Comparison of ENCODE assay signal across 8 mouse cellular contexts in genomic region chr6:82740269-82740668, GRCm38 (mm10). TPM values are rescaled to one million over a fixed set of nuclear protein-coding genes. Genes with fewer than 3 reads are reported as not detected.
DNase-seq lines count a peak whose midpoint lies in the region; ATAC-seq and TF ChIP-seq lines count a peak whose summit lies in the region.

No protein-coding gene starts in this region.

- H3K4me1 ChIP-seq in brown adipose tissue, adult 24 weeks (ENCODE audit: control insufficient read depth, insufficient read depth, insufficient read length, low read length) = no peaks in the 10 kb centered on the region
- H3K4me1 ChIP-seq in forebrain, embryonic 12.5 days = no peaks in the 10 kb centered on the region; the same call in 1 of the 2 replicates
- no peaks in the 10 kb centered on the region for H3K4me1 ChIP-seq in hindbrain, embryonic 14.5 days (replicated peaks; ENCODE audit: control insufficient read depth, insufficient read depth, low read length)
- H3K4me1 ChIP-seq in small intestine, adult 2 months (ENCODE audit: control insufficient read depth, insufficient read depth, insufficient read length, low read length) = peaks cover 5% of the 10 kb centered on the region; the same call in 1 of the 2 replicates

- no peaks in the 10 kb centered on the region for H3K9me3 ChIP-seq in forebrain, embryonic 12.5 days
- H3K9me3 ChIP-seq in hindbrain, embryonic 14.5 days (ENCODE audit: control insufficient read depth, low read length) = no peaks in the 10 kb centered on the region

- TF ChIP-seq POLR2A in small intestine, adult 2 months (IDR thresholded peaks at IDR 0.05; ENCODE audit: low read depth, low read length) = no peak

- peak; percentile 60; the same call in 1 of the 2 replicates for ATAC-seq in forebrain, embryonic 12.5 days (ENCODE audit: low FRiP score)
- ATAC-seq in hindbrain, embryonic 14.5 days (ENCODE audit: low FRiP score) = peak; percentile 46

- no peak overlapping the region for H3K9ac ChIP-seq in forebrain, embryonic 12.5 days
- H3K9ac ChIP-seq in hindbrain, embryonic 14.5 days = no peak overlapping the region

- H3K27me3 ChIP-seq in forebrain, embryonic 12.5 days = no peaks in the 10 kb centered on the region
- no peaks in the 10 kb centered on the region for H3K27me3 ChIP-seq in hindbrain, embryonic 14.5 days (ENCODE audit: control insufficient read depth, insufficient read depth, low read length)
- H3K27me3 ChIP-seq in small intestine, adult 2 months (ENCODE audit: control insufficient read depth, insufficient read depth, low read length) = no peaks in the 10 kb centered on the region

- 30% methylated on average over 6 of the region's 6 CpGs for WGBS in forebrain, embryonic 12.5 days
- 36% methylated on average over 6 of the region's 6 CpGs for WGBS in hindbrain, embryonic 14.5 days
- 17% methylated on average over 6 of the region's 6 CpGs for whole genome bisulfite sequencing in macrophage (ENCODE audit: missing documents)
- 4% methylated on average over 6 of the region's 6 CpGs for WGBS in small intestine, adult 2 months

- peaks cover 46% of the 10 kb centered on the region for H3K36me3 ChIP-seq in forebrain, embryonic 12.5 days (replicated peaks)
- no peaks in the 10 kb centered on the region for H3K36me3 ChIP-seq in hindbrain, embryonic 14.5 days (replicated peaks; ENCODE audit: control insufficient read depth, insufficient read depth)
- H3K36me3 ChIP-seq in macrophage (ENCODE audit: inconsistent target) = peaks cover 72% of the 10 kb centered on the region
- H3K36me3 ChIP-seq in small intestine, adult 2 months (ENCODE audit: control insufficient read depth, insufficient read depth, low read length) = peaks cover 39% of the 10 kb centered on the region

- peak overlapping the region; percentile 84 for H3K27ac ChIP-seq in gastrocnemius, adult 2 months
- H3K27ac ChIP-seq in brown adipose tissue, adult 24 weeks (replicated peaks; ENCODE audit: low read depth, low read length) = peak overlapping the region; percentile 83
- no peak overlapping the region for H3K27ac ChIP-seq in forebrain, embryonic 12.5 days
- no peak overlapping the region for H3K27ac ChIP-seq in hindbrain, embryonic 14.5 days
- H3K27ac ChIP-seq in macrophage = peak overlapping the region; percentile 31; the same call in 1 of the 2 replicates
- peak overlapping the region; percentile 14; the same call in 1 of the 2 replicates for H3K27ac ChIP-seq in small intestine, adult 2 months (ENCODE audit: insufficient read depth, low read depth, low read length)

- no peak overlapping the region for H3K4me2 ChIP-seq in forebrain, embryonic 12.5 days
- no peak overlapping the region; the same call in 1 of the 2 replicates for H3K4me2 ChIP-seq in hindbrain, embryonic 14.5 days (replicated peaks)

- intact Hi-C loops in gastrocnemius, adult 2 months (cut with DNase I) = loop anchor here (2.0 kb wide), 1 partner anchor 153 kb away; no protein-coding TSS in a partner anchor

- DNase-seq in gastrocnemius, adult 2 months = peak; percentile 43
- no peak for DNase-seq in gastrocnemius, postnatal 25 days
- DNase-seq in hindbrain, embryonic 14.5 days (ENCODE audit: low spot score) = peak; percentile 92
- peak; percentile 19 to 39 for DNase-seq in layer of hippocampus, postnatal 36 days

- peak; percentile 82 for TF ChIP-seq CTCF in gastrocnemius, adult 2 months (IDR thresholded peaks at IDR 0.05)
- no peak; the same call in 1 of the 2 replicates for TF ChIP-seq CTCF in small intestine, adult 2 months (IDR thresholded peaks at IDR 0.05; ENCODE audit: extremely low read depth, insufficient read length, insufficient replicate concordance, low read depth, low read length)

- peaks cover 9% of the 10 kb centered on the region; the same call in 1 of the 2 replicates for H3K79me2 ChIP-seq in macrophage (ENCODE audit: inconsistent target)

- peak overlapping the region; percentile 52 for H3K4me3 ChIP-seq in gastrocnemius, adult 2 months
- H3K4me3 ChIP-seq in brown adipose tissue, adult 24 weeks (ENCODE audit: insufficient read depth, low read depth, low read length) = no peak overlapping the region
- no peak overlapping the region for H3K4me3 ChIP-seq in forebrain, embryonic 12.5 days (replicated peaks)
- H3K4me3 ChIP-seq in hindbrain, embryonic 14.5 days (replicated peaks; ENCODE audit: low read length) = no peak overlapping the region
- H3K4me3 ChIP-seq in macrophage (ENCODE audit: inconsistent target) = no peak overlapping the region
- no peak overlapping the region for H3K4me3 ChIP-seq in small intestine, adult 2 months (ENCODE audit: low read depth, low read length)

RNA-seq across cellular contexts. Expression of gene Hk2, which starts 34.0 kb away (rescaled TPM):
- total RNA-seq in gastrocnemius, adult 2 months (2021) = 100 to 1,000 TPM; 243 to 313 TPM
- 100 to 1,000 TPM; 192 to 236 TPM for total RNA-seq in gastrocnemius, postnatal 25 days (2021)
- polyA plus RNA-seq in brown adipose tissue, adult 24 weeks (2012; ENCODE audit: insufficient read depth, insufficient read length, missing spikeins) = 216 and 558 TPM in 2 replicates
- 16.4 and 21.5 TPM in 2 replicates for polyA plus RNA-seq in forebrain, embryonic 12.5 days (2016; fragmentation: Nextera tagmentation; extraction: Ambion mirVana)
- 2.4 and 3.4 TPM in 2 replicates for polyA plus RNA-seq in hindbrain, embryonic 14.5 days (2014; fragmentation: Nextera tagmentation; extraction: Ambion mirVana)
- total RNA-seq in layer of hippocampus, postnatal 36 days (2021) = 1 to 10 TPM; 6.9 to 8.3 TPM
- 100 to 1,000 TPM in 7 of 26 experiments, 10 to 100 TPM in 19; 42.2 to 378 (median 62.1) TPM for total RNA-seq in macrophage (2018; cell fraction: chromatin; rRNA removed)
- total RNA-seq in macrophage (2018; cell fraction: cytosol; rRNA removed) = 100 to 1,000 TPM in 3 of 26 experiments, 10 to 100 TPM in 23; 39.8 to 206 (median 51.4) TPM
- 100 to 1,000 TPM in 13 of 26 experiments, 10 to 100 TPM in 13; 58.2 to 290 (median 98.4) TPM for total RNA-seq in macrophage (2018; cell fraction: nucleus; rRNA removed)
- polyA plus RNA-seq in macrophage (2018) = 23.2 to 59.3 TPM (median 33.1 TPM) in 3 replicates
- polyA plus RNA-seq in small intestine, adult 2 months (2012; rRNA removed) = 2.2 and 6.1 TPM in 2 replicates

RNA-seq across cellular contexts. Expression of gene Pole4, which starts 35.1 kb away (rescaled TPM):
- total RNA-seq in gastrocnemius, adult 2 months (2021) = 10 to 100 TPM; 16.7 to 18.4 TPM
- 10 to 100 TPM; 17.2 to 19.3 TPM for total RNA-seq in gastrocnemius, postnatal 25 days (2021)
- polyA plus RNA-seq in brown adipose tissue, adult 24 weeks (2012; ENCODE audit: insufficient read depth, insufficient read length, missing spikeins) = 61.9 and 64.7 TPM in 2 replicates
- polyA plus RNA-seq in forebrain, embryonic 12.5 days (2016; fragmentation: Nextera tagmentation; extraction: Ambion mirVana) = 91.2 and 91.3 TPM in 2 replicates
- polyA plus RNA-seq in hindbrain, embryonic 14.5 days (2014; fragmentation: Nextera tagmentation; extraction: Ambion mirVana) = 145 and 157 TPM in 2 replicates
- total RNA-seq in layer of hippocampus, postnatal 36 days (2021) = 10 to 100 TPM; 34.3 to 35.3 TPM
- 10 to 100 TPM in 16 of 26 experiments, 1 to 10 TPM in 10; 5.3 to 27.0 (median 13.8) TPM for total RNA-seq in macrophage (2018; cell fraction: chromatin; rRNA removed)
- total RNA-seq in macrophage (2018; cell fraction: cytosol; rRNA removed) = 10 to 100 TPM; 21.5 to 40.6 (median 31.8) TPM
- total RNA-seq in macrophage (2018; cell fraction: nucleus; rRNA removed) = 10 to 100 TPM in 24 of 26 experiments, 1 to 10 TPM in 2; 7.3 to 33.9 (median 18.5) TPM
- polyA plus RNA-seq in macrophage (2018) = 16.2 to 67.4 TPM (median 29.8 TPM) in 3 replicates
- 5.7 and 7.2 TPM in 2 replicates for polyA plus RNA-seq in small intestine, adult 2 months (2012; rRNA removed)

Comparison
In these comparisons a context has a peak if more than half of its experiments do, and no peak if none do; other contexts are left out.
1. H3K27ac ChIP-seq: peak in gastrocnemius, adult 2 months (single experiment), brown adipose tissue, adult 24 weeks (single experiment), macrophage (single experiment) and small intestine, adult 2 months (single experiment); none in forebrain, embryonic 12.5 days (single experiment) and hindbrain, embryonic 14.5 days (single experiment).